Comparison of ENCODE assay signal across 20 mouse cellular contexts in the genomic region with DNA sequence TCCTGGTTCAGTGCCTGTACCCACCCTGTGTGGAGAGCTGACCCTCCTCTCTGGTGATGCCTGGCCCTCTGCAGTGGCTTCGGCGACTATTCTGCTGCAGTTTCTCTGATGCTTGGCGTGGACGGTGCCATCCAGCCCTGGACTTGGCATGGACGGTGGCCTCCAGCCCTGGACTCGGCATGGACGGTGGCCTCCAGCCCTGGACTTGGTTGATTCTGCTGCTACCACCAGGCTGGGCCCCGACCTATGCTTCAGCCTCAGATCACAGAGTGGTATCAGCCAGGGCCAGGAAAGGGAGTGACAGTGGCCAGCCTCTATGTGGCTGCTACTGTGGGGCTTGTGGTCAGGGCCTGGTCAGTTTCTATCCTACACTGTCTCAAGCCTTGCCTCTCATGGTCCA. TPM values are rescaled to one million over a fixed set of nuclear protein-coding genes. Genes with fewer than 3 reads are reported as not detected.
DNase-seq lines count a peak whose midpoint lies in the region; ATAC-seq and TF ChIP-seq lines count a peak whose summit lies in the region.
"Had no signal": no experiment of that assay in that cellular context is flagged by ENCODE, and none has a peak within 500 bp of the region (broad histone marks: within the 10 kb centered on the region; RNA-seq: fewer than 3 reads in every experiment).

No protein-coding gene starts in this region.

- intact Hi-C loops in heart, adult 2 months (cut with DNase I) = loop anchor here (2.0 kb wide), 1 partner anchor 17 kb away; no protein-coding TSS in a partner anchor

- H3K79me2 ChIP-seq in heart, adult 2 months (replicated peaks; ENCODE audit: control insufficient read depth, insufficient read depth, low read length) = no peaks in the 10 kb centered on the region

- peaks cover 15% of the 10 kb centered on the region for H3K4me1 ChIP-seq in heart, adult 2 months (ENCODE audit: control insufficient read depth, insufficient read depth, low read length)
- H3K4me1 ChIP-seq in kidney, embryonic 16.5 days (ENCODE audit: insufficient read depth, low read length) = no peaks in the 10 kb centered on the region; the same call in 1 of the 2 replicates
- peaks cover 23% of the 10 kb centered on the region for H3K4me1 ChIP-seq in cortical plate, adult 2 months (ENCODE audit: control insufficient read depth, insufficient read depth, low read length)
- H3K4me1 ChIP-seq: kidney, embryonic 15.5 days; neural tube, embryonic 12.5 days had no signal

- no peak overlapping the region for H3K9ac ChIP-seq in heart, adult 2 months (ENCODE audit: low read depth, low read length)
- H3K9ac ChIP-seq in kidney, embryonic 16.5 days (replicated peaks; ENCODE audit: low read length) = no peak overlapping the region
- H3K9ac ChIP-seq: embryonic facial prominence, embryonic 15.5 days; hindbrain, embryonic 14.5 days; kidney, embryonic 15.5 days; liver, embryonic 15.5 days; neural tube, embryonic 12.5 days had no signal

- 0 out of 2 replicates have a peak, but pooled peaks cover 2% of the 10 kb centered on the region for H3K36me3 ChIP-seq in heart, adult 2 months (ENCODE audit: control insufficient read depth, insufficient read depth, low read length)
- H3K36me3 ChIP-seq in kidney, embryonic 16.5 days (ENCODE audit: insufficient read depth, low read length) = no peaks in the 10 kb centered on the region
- H3K36me3 ChIP-seq: embryonic facial prominence, embryonic 15.5 days; liver, embryonic 15.5 days had no signal

- TF ChIP-seq EP300 in heart, adult 2 months (IDR thresholded peaks at IDR 0.05; ENCODE audit: insufficient read depth, low read depth, low read length) = no peak

- WGBS in heart, adult 2 months = 85% methylated on average over 8 of the region's 8 CpGs
- WGBS in kidney, embryonic 16.5 days = 95% methylated on average over 8 of the region's 8 CpGs

- peak overlapping the region; percentile 87; the same call in 1 of the 2 replicates for H3K27ac ChIP-seq in heart, adult 2 months
- H3K27ac ChIP-seq in kidney, embryonic 16.5 days (ENCODE audit: low read length) = 0 out of 2 replicates have a peak overlapping the region, but pooled peaks have one; percentile 6
- H3K27ac ChIP-seq in cortical plate, adult 2 months (ENCODE audit: insufficient read depth, low read length) = peak overlapping the region; percentile 13; the same call in 1 of the 2 replicates
- H3K27ac ChIP-seq: embryonic facial prominence, embryonic 15.5 days; hindbrain, embryonic 14.5 days; kidney, embryonic 15.5 days; layer of hippocampus, adult 2 months; liver, embryonic 15.5 days; neural tube, embryonic 12.5 days had no signal

- TF ChIP-seq POLR2A in heart, adult 2 months (IDR thresholded peaks at IDR 0.05; ENCODE audit: insufficient read depth, low read depth, low read length) = no peak
- no peak for TF ChIP-seq POLR2A in cortical plate, adult 2 months (IDR thresholded peaks at IDR 0.05; ENCODE audit: extremely low read depth, insufficient read depth, low read length)

- no peak for DNase-seq in heart, adult 2 months
- DNase-seq in heart, adult 11 months = no peak
- no peak for DNase-seq in kidney, postnatal 14 days
- peak; percentile 74 for DNase-seq in cerebellum, adult 9-10 months
- DNase-seq in adrenal gland, postnatal 4 days (ENCODE audit: low spot score in 2 of 2) = no peak
- DNase-seq: adrenal gland, postnatal 10 days had no signal

- H3K27me3 ChIP-seq in heart, adult 2 months (ENCODE audit: control insufficient read depth, insufficient read depth, low read length) = no peaks in the 10 kb centered on the region
- no peaks in the 10 kb centered on the region for H3K27me3 ChIP-seq in kidney, embryonic 16.5 days (ENCODE audit: insufficient read depth, low read length)
- H3K27me3 ChIP-seq: embryonic facial prominence, embryonic 15.5 days; kidney, embryonic 15.5 days; liver, embryonic 15.5 days; neural tube, embryonic 12.5 days had no signal

- H3K4me3 ChIP-seq in heart, adult 2 months = no peak overlapping the region
- H3K4me3 ChIP-seq in kidney, embryonic 16.5 days (ENCODE audit: low read length) = no peak overlapping the region
- H3K4me3 ChIP-seq in cortical plate, adult 2 months (ENCODE audit: insufficient read depth, low read length) = no peak overlapping the region
- H3K4me3 ChIP-seq: embryonic facial prominence, embryonic 15.5 days; kidney, embryonic 15.5 days; layer of hippocampus, adult 2 months; liver, embryonic 15.5 days; neural tube, embryonic 12.5 days had no signal

- ATAC-seq in kidney, embryonic 16.5 days (ENCODE audit: low FRiP score, low TSS enrichment) = no peak
- ATAC-seq: intestine, embryonic 16.5 days; lung, postnatal 0 days had no signal

- no peak for TF ChIP-seq CTCF in heart, adult 2 months (IDR thresholded peaks at IDR 0.05)
- no peak for TF ChIP-seq CTCF in cortical plate, adult 2 months (IDR thresholded peaks at IDR 0.05; ENCODE audit: extremely low read depth, insufficient read depth, low read length)

- H3K4me2 ChIP-seq in kidney, embryonic 16.5 days (replicated peaks; ENCODE audit: low read depth, low read length) = no peak overlapping the region
- H3K4me2 ChIP-seq: embryonic facial prominence, embryonic 15.5 days; hindbrain, embryonic 14.5 days; kidney, embryonic 15.5 days; liver, embryonic 15.5 days; neural tube, embryonic 12.5 days had no signal

- H3K9me3 ChIP-seq in kidney, embryonic 16.5 days (ENCODE audit: low read length) = no peaks in the 10 kb centered on the region
- H3K9me3 ChIP-seq: embryonic facial prominence, embryonic 15.5 days; kidney, embryonic 15.5 days; liver, embryonic 15.5 days; neural tube, embryonic 12.5 days had no signal

RNA-seq across cellular contexts. Expression of a gene that starts 30.1 kb away (rescaled TPM):
- total RNA-seq in heart, adult 2 months (2021) = 10 to 100 TPM in 1 of 2 experiments, 1 to 10 TPM in 1; 8.6 to 11.9 TPM
- polyA plus RNA-seq in heart, adult 2 months (2012; rRNA removed) = 18.0 and 24.0 TPM in 2 replicates
- polyA plus RNA-seq in kidney, embryonic 16.5 days (2015; fragmentation: Nextera tagmentation; extraction: Ambion mirVana) = 5.3 and 6.2 TPM in 2 replicates
- 24.0 and 25.9 TPM in 2 replicates for polyA plus RNA-seq in cortical plate, adult 2 months (2012; rRNA removed)
- 10 to 100 TPM; 13.9 to 15.5 TPM for total RNA-seq in adrenal gland, postnatal 4 days (2021)
- total RNA-seq: megakaryocyte-erythroid progenitor cell, adult 5-6 weeks had no signal

RNA-seq across cellular contexts. Expression of a gene that starts 47.5 kb away (rescaled TPM):
- total RNA-seq in heart, adult 2 months (2021) = not detected
- not detected in 2 replicates for polyA plus RNA-seq in heart, adult 2 months (2012; rRNA removed)
- polyA plus RNA-seq in kidney, embryonic 16.5 days (2015; fragmentation: Nextera tagmentation; extraction: Ambion mirVana) = not detected in 2 replicates
- 1.1 and 1.2 TPM in 2 replicates for polyA plus RNA-seq in cortical plate, adult 2 months (2012; rRNA removed)
- total RNA-seq in adrenal gland, postnatal 4 days (2021) = not detected
- total RNA-seq: adrenal gland, postnatal 10 days; layer of hippocampus, adult 2 months; megakaryocyte-erythroid progenitor cell, adult 5-6 weeks had no signal
- polyA plus RNA-seq: C2C12; embryonic facial prominence, embryonic 15.5 days; gonadal fat pad, adult 2 months; intestine, embryonic 16.5 days; kidney, embryonic 15.5 days; liver, embryonic 15.5 days; lung, postnatal 0 days; stomach, embryonic 16.5 days had no signal

RNA-seq across cellular contexts. Expression of a gene that starts 53.1 kb away (rescaled TPM):
- total RNA-seq in heart, adult 2 months (2021) = 10 to 100 TPM; 26.4 to 28.2 TPM
- 17.7 and 27.2 TPM in 2 replicates for polyA plus RNA-seq in heart, adult 2 months (2012; rRNA removed)
- polyA plus RNA-seq in kidney, embryonic 16.5 days (2015; fragmentation: Nextera tagmentation; extraction: Ambion mirVana) = 32.0 and 32.6 TPM in 2 replicates
- 32.9 and 35.2 TPM in 2 replicates for polyA plus RNA-seq in cortical plate, adult 2 months (2012; rRNA removed)
- total RNA-seq in adrenal gland, postnatal 4 days (2021) = 10 to 100 TPM; 35.4 to 35.5 TPM

Comparison
In these comparisons a context has a peak if more than half of its experiments do, and no peak if none do; other contexts are left out.
1. H3K27ac ChIP-seq: peak in every context shown above with its lines; median percentile 87 in heart, adult 2 months; 13 in cortical plate, adult 2 months; 6 in kidney, embryonic 16.5 days.